Mouse (Mus musculus): ENCODE measurements around the gene Mup6. TPM values are rescaled to one million over a fixed set of nuclear protein-coding genes. Genes with fewer than 3 reads are reported as not detected.

The Mup6 gene
- not detected in 2 replicates for polyA plus RNA-seq (2015; fragmentation: Nextera tagmentation; extraction: Ambion mirVana)

- no peaks in the 10 kb centered on the region for H3K9me3 ChIP-seq (ENCODE audit: low read length)
- H3K27ac ChIP-seq (ENCODE audit: low read depth) = no peak within 1 kb of the TSS
- TF ChIP-seq CTCF (IDR thresholded peaks at IDR 0.05; ENCODE audit: low read depth) = no peak
- no peak for TF ChIP-seq EP300 (IDR thresholded peaks at IDR 0.05; ENCODE audit: low read depth)
- no peaks in the 10 kb centered on the region for H3K4me1 ChIP-seq (ENCODE audit: insufficient read depth)
- DNase-seq (no peak), ATAC-seq (no peak)
- H3K9ac ChIP-seq (replicated peaks) = no peak within 1 kb of the TSS
- no peak within 1 kb of the TSS for H3K4me2 ChIP-seq (ENCODE audit: low read depth, low read length)
- no peaks in the 10 kb centered on the region for H3K36me3 ChIP-seq (replicated peaks; ENCODE audit: insufficient read depth, low read length)
- no peaks in the 10 kb centered on the region for H3K27me3 ChIP-seq (ENCODE audit: insufficient read depth, low read length)
- H3K4me3 ChIP-seq (ENCODE audit: low read depth, low read length) = no peak within 1 kb of the TSS
- 38% methylated on average over 3 of the region's 3 CpGs for WGBS (ENCODE audit: insufficient replicate concordance)
Observed at GRCm38 (mm10) chr4:59963405-59964344, at the start of gene Mup6. Gene Mup6 (plus strand): TSS chr4:59964294.

GRCm38 (mm10) chr4:59914608-59915403 lies 49.3 kb upstream of the Mup6 start, which contains the start of gene Slc46a2:
Gene Slc46a2 (minus strand): TSS chr4:59915056.
- Histone ChIP-seq H3K4me3 (ENCODE audit: low read depth, low read length) (no peak within 1 kb of the TSS), H3K27ac (ENCODE audit: low read depth) (no peak within 1 kb of the TSS), H3K27me3 (ENCODE audit: insufficient read depth, low read length) (peaks cover 9% of the 10 kb centered on the region), H3K9me3 (ENCODE audit: low read length) (no peaks in the 10 kb centered on the region), H3K9ac (replicated peaks) (no peak within 1 kb of the TSS), H3K4me2 (ENCODE audit: low read depth, low read length) (no peak within 1 kb of the TSS), H3K4me1 (ENCODE audit: insufficient read depth) (no peaks in the 10 kb centered on the region), H3K36me3 (replicated peaks; ENCODE audit: insufficient read depth, low read length) (no peaks in the 10 kb centered on the region)
- ATAC-seq = no peak
- TF ChIP-seq EP300 (IDR thresholded peaks at IDR 0.05; ENCODE audit: low read depth) (no peak), CTCF (IDR thresholded peaks at IDR 0.05; ENCODE audit: low read depth) (no peak)
- no peak for DNase-seq
- WGBS (ENCODE audit: insufficient replicate concordance) = 16% methylated on average over 22 of the region's 22 CpGs

DNA sequence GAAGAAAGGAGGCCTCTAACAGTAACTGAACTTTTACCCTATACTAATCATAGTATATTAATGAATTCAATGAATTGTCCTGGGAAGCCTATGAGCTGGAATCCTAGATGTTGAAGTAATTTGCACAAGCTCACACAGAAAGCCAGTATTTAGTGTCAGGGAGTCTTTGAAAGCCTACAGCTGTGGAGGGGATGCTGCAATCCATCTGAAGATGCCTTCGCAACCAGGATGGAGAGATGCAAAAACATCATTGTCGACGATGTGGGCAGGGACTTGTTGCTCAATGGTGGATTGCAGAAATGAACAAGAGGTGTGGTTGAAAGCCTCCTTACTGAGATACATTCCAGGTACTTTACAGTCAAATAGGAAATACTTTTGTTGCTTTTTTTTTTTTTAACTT lies 46.1 kb upstream of the Mup6 start:
- Histone ChIP-seq H3K9ac (replicated peaks) (no peak overlapping the region), H3K4me1 (ENCODE audit: insufficient read depth) (no peaks in the 10 kb centered on the region), H3K4me3 (ENCODE audit: low read depth, low read length) (no peak overlapping the region), H3K9me3 (ENCODE audit: low read length) (no peaks in the 10 kb centered on the region), H3K27me3 (ENCODE audit: insufficient read depth, low read length) (peaks cover 9% of the 10 kb centered on the region), H3K27ac (ENCODE audit: low read depth) (no peak overlapping the region), H3K36me3 (replicated peaks; ENCODE audit: insufficient read depth, low read length) (no peaks in the 10 kb centered on the region), H3K4me2 (ENCODE audit: low read depth, low read length) (no peak overlapping the region)
- no peak for ATAC-seq
- DNase-seq = no peak
- TF ChIP-seq CTCF (IDR thresholded peaks at IDR 0.05; ENCODE audit: low read depth) = no peak
- TF ChIP-seq EP300 (IDR thresholded peaks at IDR 0.05; ENCODE audit: low read depth) = no peak
- WGBS (ENCODE audit: insufficient replicate concordance) = 67% methylated on average over 3 of the region's 3 CpGs

DNA sequence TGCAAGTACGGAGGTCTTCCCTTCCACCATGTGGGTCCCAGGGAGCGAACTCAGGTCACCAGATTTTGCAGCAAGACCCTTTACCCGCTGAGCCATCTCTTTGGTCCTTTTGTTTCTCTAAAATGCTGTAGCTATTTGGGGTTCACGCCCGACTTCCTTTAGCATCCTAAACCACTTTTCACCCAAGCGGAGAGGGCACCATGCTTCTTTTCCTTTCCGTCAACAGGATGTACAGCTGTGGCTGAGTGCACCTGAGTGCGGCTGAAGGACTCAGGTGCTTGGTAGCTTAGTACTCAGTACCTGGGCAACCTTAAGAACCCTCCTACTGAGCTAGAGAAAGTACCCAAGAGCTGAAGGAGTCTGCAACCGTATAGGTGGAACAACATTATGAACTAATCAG lies 39.0 kb upstream of the Mup6 start:
- ATAC-seq (no peak), DNase-seq (no peak)
- no peaks in the 10 kb centered on the region for H3K4me1 ChIP-seq (ENCODE audit: insufficient read depth)
- H3K9me3 ChIP-seq (ENCODE audit: low read length) = no peaks in the 10 kb centered on the region
- H3K4me3 ChIP-seq (ENCODE audit: low read depth, low read length) = no peak overlapping the region
- no peaks in the 10 kb centered on the region for H3K27me3 ChIP-seq (ENCODE audit: insufficient read depth, low read length)
- no peak overlapping the region for H3K27ac ChIP-seq (ENCODE audit: low read depth)
- H3K9ac ChIP-seq (replicated peaks) = no peak overlapping the region
- no peaks in the 10 kb centered on the region for H3K36me3 ChIP-seq (replicated peaks; ENCODE audit: insufficient read depth, low read length)
- WGBS (ENCODE audit: insufficient replicate concordance) = 78% methylated on average over 9 of the region's 9 CpGs
- TF ChIP-seq CTCF (IDR thresholded peaks at IDR 0.05; ENCODE audit: low read depth) = no peak
- no peak for TF ChIP-seq EP300 (IDR thresholded peaks at IDR 0.05; ENCODE audit: low read depth)
- H3K4me2 ChIP-seq (ENCODE audit: low read depth, low read length) = no peak overlapping the region

DNA sequence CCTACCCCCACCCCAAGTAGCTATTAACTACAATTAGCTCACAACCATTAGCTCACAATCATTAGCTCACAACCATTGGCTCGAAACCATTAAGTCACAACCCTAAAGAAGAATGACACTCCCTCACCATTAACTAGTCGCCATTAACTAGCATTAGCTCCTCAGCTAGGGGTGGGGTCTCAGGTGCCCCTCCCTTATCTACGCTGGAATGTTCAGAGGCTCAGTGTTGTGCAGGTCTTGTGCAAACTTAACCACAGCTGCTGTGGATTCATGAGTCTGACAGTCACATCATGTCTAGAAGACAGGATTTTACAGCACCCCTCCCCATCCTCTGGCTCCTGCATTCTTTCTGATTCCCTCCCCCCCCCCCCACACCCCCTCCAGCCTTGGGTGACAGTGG lies 36.4 kb upstream of the Mup6 start:
- peak; percentile 6 for DNase-seq
- no peak overlapping the region for H3K27ac ChIP-seq (ENCODE audit: low read depth)
- H3K27me3 ChIP-seq (ENCODE audit: insufficient read depth, low read length) = no peaks in the 10 kb centered on the region
- TF ChIP-seq EP300 (IDR thresholded peaks at IDR 0.05; ENCODE audit: low read depth) (no peak), CTCF (IDR thresholded peaks at IDR 0.05; ENCODE audit: low read depth) (no peak)
- no peaks in the 10 kb centered on the region for H3K36me3 ChIP-seq (replicated peaks; ENCODE audit: insufficient read depth, low read length)
- H3K9me3 ChIP-seq (ENCODE audit: low read length) = no peaks in the 10 kb centered on the region
- no peak for ATAC-seq
- H3K4me3 ChIP-seq (ENCODE audit: low read depth, low read length) = no peak overlapping the region
- H3K4me2 ChIP-seq (ENCODE audit: low read depth, low read length) = no peak overlapping the region
- WGBS (ENCODE audit: insufficient replicate concordance) = 70% methylated on average over 3 of the region's 3 CpGs
- H3K4me1 ChIP-seq (ENCODE audit: insufficient read depth) = no peaks in the 10 kb centered on the region
- no peak overlapping the region for H3K9ac ChIP-seq (replicated peaks)

DNA sequence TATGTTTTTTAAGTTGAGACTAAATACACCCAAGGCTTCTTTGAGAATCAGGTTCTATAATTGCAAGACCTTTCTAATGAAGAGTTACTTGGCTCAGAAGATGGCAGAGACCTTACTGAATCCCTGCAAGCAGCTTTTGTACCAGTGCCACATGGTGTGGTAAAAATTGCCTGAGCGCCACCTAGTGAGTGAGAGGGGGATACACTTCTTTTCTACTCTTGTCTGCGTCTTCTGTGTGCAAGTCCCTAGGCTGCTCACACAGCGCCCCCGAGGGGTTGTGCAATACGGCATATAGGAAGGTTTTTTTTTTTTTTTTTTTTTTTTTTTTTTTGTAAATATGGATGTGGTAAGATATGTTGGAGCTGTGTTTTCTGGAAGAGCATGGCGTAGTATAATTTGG lies 35.7 kb upstream of the Mup6 start:
- WGBS (ENCODE audit: insufficient replicate concordance) = 4% methylated on average over 6 of the region's 6 CpGs
- peak; percentile 76 for TF ChIP-seq CTCF (IDR thresholded peaks at IDR 0.05; ENCODE audit: low read depth)
- TF ChIP-seq EP300 (IDR thresholded peaks at IDR 0.05; ENCODE audit: low read depth) = no peak
- no peak overlapping the region for H3K9ac ChIP-seq (replicated peaks)
- H3K4me2 ChIP-seq (ENCODE audit: low read depth, low read length) = no peak overlapping the region
- H3K9me3 ChIP-seq (ENCODE audit: low read length) = no peaks in the 10 kb centered on the region
- DNase-seq (peak; percentile 72), ATAC-seq (peak; percentile 73)
- H3K27ac ChIP-seq (ENCODE audit: low read depth) = no peak overlapping the region
- H3K36me3 ChIP-seq (replicated peaks; ENCODE audit: insufficient read depth, low read length) = no peaks in the 10 kb centered on the region
- H3K4me3 ChIP-seq (ENCODE audit: low read depth, low read length) = no peak overlapping the region
- H3K27me3 ChIP-seq (ENCODE audit: insufficient read depth, low read length) = no peaks in the 10 kb centered on the region
- no peaks in the 10 kb centered on the region for H3K4me1 ChIP-seq (ENCODE audit: insufficient read depth)

Measured in liver, postnatal 0 days (tissue).